Mouse (Mus musculus): ENCODE measurements around the gene Hist1h2bk.

Gene Hist1h2bk

GRCm38 (mm10) chr13:22035267-22036148 is at the start of gene Hist1h2bk, which contains the start of gene Hist1h2ah:
Gene Hist1h2bk, plus strand, starts transcription at chr13:22035870.
Gene Hist1h2ah, minus strand, starts transcription at chr13:22035568.
- peak; percentile 97 for DNase-seq (ENCODE audit: low spot score)

- no peak for DNase-seq (ENCODE audit: low spot score)
These were observed 43.1 kb upstream of the Hist1h2bk start for GRCm38 (mm10) chr13:21992550-21992949.

- DNase-seq (ENCODE audit: low spot score), result peak; percentile 75
These were observed 41.5 kb upstream of the Hist1h2bk start for GRCm38 (mm10) chr13:21993957-21994738.

GRCm38 (mm10) chr13:21994896-21995295 is 40.8 kb upstream of the Hist1h2bk start:
- DNase-seq (ENCODE audit: low spot score), result peak; percentile 40

GRCm38 (mm10) chr13:21995331-21995914 is 40.2 kb upstream of the Hist1h2bk start:
- peak; percentile 62 for DNase-seq (ENCODE audit: low spot score)

GRCm38 (mm10) chr13:21996101-21996839 is 39.4 kb upstream of the Hist1h2bk start:
- peak; percentile 65 for DNase-seq (ENCODE audit: low spot score)

DNA sequence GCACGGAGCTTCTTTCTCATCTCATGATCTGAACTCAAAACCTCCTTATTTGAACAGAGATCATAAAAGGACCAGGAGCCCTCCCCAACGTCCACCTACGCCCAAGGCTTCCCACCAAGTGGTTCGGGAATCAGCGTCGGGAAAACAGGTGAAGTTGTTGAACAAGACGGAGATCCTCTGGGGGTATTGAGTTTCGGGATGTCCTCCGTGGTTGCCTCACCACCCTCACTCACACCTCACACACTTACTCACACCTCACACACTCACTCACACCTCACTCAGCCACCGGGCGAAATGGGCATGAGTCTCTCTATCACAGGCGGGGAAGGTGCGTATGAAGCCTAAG is 38.9 kb upstream of the Hist1h2bk start:
- DNase-seq (ENCODE audit: low spot score), result no peak

DNA sequence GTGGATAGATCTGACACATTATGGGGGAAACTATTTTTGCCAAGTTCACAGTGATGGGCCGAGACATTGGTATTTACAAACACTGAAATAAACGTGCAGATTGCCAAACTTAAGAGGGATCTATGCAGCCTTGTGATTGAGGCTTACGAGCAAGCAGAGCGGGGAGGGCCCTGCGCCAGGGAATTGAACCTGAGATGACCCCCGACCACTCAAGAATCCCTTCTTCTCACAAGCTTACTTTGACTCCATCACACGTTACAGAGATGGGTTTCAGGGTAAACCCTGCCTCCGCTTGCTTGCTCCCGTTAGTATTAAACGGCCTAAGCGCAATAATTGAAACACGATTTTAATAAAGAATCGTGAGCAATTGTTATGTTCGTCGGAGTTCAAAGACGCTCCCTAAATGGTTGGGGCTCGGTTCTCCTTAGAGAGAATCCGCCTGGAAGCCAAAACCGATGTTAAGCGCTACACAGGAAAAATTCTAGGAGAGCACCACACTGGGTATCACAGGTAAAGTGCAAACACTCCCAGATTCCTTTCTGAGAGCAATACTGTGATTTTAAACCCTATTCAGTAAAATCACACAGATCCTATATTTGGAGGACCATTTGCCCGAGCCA is 38.4 kb upstream of the Hist1h2bk start:
- DNase-seq (ENCODE audit: low spot score), result no peak

DNA sequence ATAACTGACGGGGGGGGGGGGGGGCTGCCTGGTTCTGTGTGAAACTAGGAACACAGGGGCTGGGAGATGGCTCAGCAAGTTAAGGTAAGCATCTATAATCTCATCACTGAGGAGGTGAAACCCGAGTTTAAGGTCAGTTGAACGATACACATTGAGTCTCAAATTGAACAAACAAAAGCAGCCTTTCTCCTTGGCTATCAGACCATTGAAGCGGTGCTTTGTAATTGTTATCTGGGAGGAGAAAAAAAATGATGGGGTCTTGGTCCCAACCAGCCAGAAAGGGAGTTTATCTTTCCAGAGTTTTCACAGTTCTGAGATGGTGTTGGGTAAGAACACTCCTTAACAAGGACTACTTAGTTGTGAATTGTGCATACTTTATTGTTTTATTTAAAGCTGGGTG is 37.8 kb upstream of the Hist1h2bk start:
- no peak for DNase-seq (ENCODE audit: low spot score)

- no peak for DNase-seq (ENCODE audit: low spot score)
These were observed 37.3 kb upstream of the Hist1h2bk start for GRCm38 (mm10) chr13:21998412-21998811.

DNA sequence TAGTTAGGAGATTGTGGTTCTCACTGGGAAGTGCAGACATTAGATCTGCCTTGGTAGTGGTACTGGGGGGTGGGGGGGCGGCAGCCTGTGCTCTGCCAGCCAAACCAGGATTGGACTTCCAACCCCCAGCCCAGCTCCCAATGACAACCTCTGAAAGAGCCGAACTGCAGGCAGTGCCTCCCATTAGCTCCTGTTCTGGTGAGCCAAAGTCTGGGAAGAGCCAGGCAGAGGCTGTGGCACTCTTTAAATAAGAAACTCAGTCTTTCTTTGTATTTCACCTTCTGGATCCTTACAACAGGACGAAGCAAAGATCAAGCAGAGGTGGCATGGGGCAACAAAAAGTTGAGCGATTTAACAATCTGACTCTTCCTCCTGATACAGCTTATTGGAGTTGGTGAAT is 36.5 kb upstream of the Hist1h2bk start:
- DNase-seq (ENCODE audit: low spot score), result no peak

- DNase-seq (ENCODE audit: low spot score), result no peak
These were observed 34.3 kb upstream of the Hist1h2bk start for GRCm38 (mm10) chr13:22001346-22001745.

DNA sequence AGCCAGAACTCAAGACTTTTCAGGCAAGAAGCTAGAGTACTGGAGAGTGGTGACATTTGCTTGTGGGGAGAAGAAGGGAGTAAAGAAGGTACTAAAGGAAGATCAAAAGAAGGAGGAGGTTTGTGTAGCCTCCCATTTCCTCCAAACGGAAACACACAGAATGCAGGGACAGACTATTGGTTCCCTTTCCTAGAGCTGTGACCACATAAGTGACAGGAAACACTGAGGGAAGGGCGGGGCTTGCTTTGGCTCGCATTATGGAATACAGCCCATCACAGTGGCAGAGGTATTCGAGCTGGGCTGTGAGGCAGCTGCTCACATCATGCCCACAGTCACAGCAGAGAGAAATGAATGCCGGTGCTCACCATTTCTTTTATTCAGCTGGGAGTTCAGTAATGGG is 33.8 kb upstream of the Hist1h2bk start:
- no peak for DNase-seq (ENCODE audit: low spot score)

- DNase-seq (ENCODE audit: low spot score), result peak; percentile 58
These were observed 29.9 kb upstream of the Hist1h2bk start for GRCm38 (mm10) chr13:22005605-22006333.

DNA sequence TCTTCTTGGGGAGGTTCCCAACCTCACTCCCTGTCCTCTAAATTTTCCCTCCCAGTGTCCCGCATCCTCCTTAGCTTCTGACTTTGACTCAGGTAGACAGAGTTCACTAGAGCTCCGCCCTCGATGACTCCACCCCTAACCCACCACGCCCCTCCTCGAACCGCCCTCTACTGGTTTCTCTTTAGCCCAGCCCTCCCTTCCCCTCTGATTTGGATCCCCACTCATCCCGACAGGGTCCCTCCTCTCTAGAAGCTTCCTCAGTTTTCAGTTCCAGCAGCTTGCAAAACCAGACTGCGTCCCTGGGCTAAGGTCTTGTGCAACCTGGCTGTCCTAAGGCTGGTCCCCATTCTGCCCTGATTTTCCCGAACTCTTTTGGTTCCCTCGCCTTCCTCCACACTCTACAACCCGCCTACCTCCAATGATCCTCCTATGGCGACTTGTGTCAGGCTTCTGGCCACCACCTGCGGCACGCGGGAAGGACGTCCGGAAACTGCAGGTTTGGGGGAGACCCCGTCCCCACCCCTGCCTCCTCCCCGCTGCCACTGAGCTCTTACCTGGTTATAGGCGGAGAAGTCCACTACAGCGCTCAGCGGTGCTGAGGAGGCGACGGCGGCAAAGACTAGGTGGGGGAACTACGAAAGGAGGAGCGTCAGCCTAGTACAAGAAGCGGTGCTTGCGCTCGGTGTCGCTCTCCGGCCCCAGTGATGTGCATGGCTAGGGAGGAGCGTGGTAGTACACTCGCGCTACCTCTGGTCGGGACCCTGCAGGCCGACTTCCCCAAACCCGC is 29.1 kb upstream of the Hist1h2bk start:
- DNase-seq (ENCODE audit: low spot score), result peak; percentile 74

DNA sequence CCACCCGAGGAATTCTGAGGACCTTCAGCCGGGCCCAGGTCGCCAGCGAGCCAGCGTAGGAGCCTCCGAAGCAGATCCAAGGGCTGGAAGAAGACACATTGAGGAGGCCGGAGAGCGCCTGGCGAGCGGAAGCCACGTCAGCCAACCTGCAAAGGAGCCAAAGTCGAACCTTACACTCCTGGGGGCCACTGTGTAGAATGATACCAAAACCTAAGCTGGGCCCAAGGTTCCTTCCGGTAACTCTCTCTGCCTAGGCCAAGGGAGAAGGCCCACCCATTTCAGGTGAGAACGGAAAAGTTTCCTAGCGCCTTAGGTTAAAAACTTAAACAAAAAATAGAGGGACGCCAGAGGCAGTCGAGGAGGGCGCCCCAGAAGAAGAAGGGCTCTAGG is 28.6 kb upstream of the Hist1h2bk start:
- DNase-seq (ENCODE audit: low spot score), result no peak

DNA sequence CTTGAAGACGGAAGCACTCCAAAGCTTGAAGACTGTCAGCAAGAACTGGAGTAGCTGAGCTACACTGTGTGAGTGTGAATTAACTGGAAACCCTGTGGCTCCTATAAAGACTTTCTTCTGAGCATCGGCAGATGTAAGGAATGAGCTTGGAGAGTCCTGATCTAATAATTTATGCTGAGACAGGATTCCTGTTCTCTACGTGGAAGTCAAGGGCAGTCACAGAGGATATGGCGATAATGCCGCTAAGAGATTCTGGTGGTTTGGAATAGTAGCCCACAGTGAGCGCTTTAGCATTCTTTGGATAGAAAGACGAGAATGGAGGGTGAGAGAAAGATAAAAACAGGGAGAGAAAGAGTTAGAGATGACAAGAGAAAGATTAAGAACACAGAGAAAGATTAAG is 27.8 kb upstream of the Hist1h2bk start:
- DNase-seq (ENCODE audit: low spot score), result no peak

- DNase-seq (ENCODE audit: low spot score), result no peak
These were observed 27.0 kb upstream of the Hist1h2bk start for GRCm38 (mm10) chr13:22008707-22009106.

- no peak for DNase-seq (ENCODE audit: low spot score)
These were observed 26.0 kb upstream of the Hist1h2bk start, which contains the start of gene Prss16 for GRCm38 (mm10) chr13:22009642-22010041. Gene Prss16, minus strand, starts transcription at chr13:22009742.

DNA sequence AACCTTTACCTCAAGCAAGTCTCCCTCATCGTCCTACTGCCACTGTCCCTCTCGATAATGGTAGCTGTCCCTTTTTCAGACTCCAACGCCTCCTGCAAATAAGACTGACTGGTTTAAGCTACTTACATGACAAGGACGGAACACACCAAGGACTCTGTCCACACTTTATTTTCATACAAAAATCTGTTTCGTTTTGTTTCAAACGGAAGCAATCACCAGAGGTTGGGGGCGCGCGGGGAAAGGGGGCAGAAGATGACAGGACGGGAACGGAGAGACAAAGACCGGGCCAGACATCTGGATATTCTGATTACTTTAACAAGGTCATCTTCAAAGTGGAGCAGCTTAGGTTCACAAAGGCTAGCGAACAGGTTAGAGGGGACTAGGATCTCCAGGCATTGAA is 22.0 kb upstream of the Hist1h2bk start:
- no peak for DNase-seq (ENCODE audit: low spot score)

Data from retina, embryonic 14.5 days (tissue).